Mouse (Mus musculus): ENCODE measurements at regions not wholly inside any gene's neighbourhood (a gene's known extent, or its start where the extent isn't known, plus 50 kb on each side); places are given as distances from the start of the nearest gene placed in this dataset.

- peak; percentile 70 for DNase-seq
- Histone ChIP-seq H3K27me3 (ENCODE audit: insufficient read depth, low read length) (no peaks in the 10 kb centered on the region), H3K4me2 (no peak overlapping the region), H3K36me3 (ENCODE audit: insufficient read depth) (no peaks in the 10 kb centered on the region), H3K4me3 (ENCODE audit: low read depth, low read length) (no peak overlapping the region), H3K9me3 (ENCODE audit: low read depth, low read length) (no peaks in the 10 kb centered on the region), H3K4me1 (ENCODE audit: insufficient read depth) (no peaks in the 10 kb centered on the region), H3K27ac (ENCODE audit: low read depth) (no peak overlapping the region), H3K9ac (no peak overlapping the region)
- 61% methylated on average over 13 of the region's 13 CpGs for WGBS
- peak; percentile 91 for ATAC-seq (ENCODE audit: insufficient read depth)
- TF ChIP-seq CTCF (IDR thresholded peaks at IDR 0.05; ENCODE audit: low read depth) = no peak
Measured at GRCm38 (mm10) chrX:145848937-145849783, 344.2 kb upstream of the Amot start.

GRCm38 (mm10) chrX:145833106-145833505 lies 328.1 kb upstream of the Amot start:
- Histone ChIP-seq H3K4me3 (ENCODE audit: low read depth, low read length) (no peak overlapping the region), H3K27me3 (ENCODE audit: insufficient read depth, low read length) (no peaks in the 10 kb centered on the region), H3K27ac (ENCODE audit: low read depth) (no peak overlapping the region), H3K9me3 (ENCODE audit: low read depth, low read length) (no peaks in the 10 kb centered on the region), H3K4me1 (ENCODE audit: insufficient read depth) (no peaks in the 10 kb centered on the region), H3K9ac (no peak overlapping the region), H3K36me3 (ENCODE audit: insufficient read depth) (no peaks in the 10 kb centered on the region), H3K4me2 (no peak overlapping the region)
- ATAC-seq (ENCODE audit: insufficient read depth) (no peak), DNase-seq (no peak)
- no peak for TF ChIP-seq CTCF (IDR thresholded peaks at IDR 0.05; ENCODE audit: low read depth)
- 89% methylated on average over 1 of the region's 1 CpGs for WGBS

- H3K9me3 ChIP-seq (ENCODE audit: low read depth, low read length) = no peaks in the 10 kb centered on the region
- 44% methylated on average over 1 of the region's 1 CpGs for WGBS
- H3K27me3 ChIP-seq (ENCODE audit: insufficient read depth, low read length) = no peaks in the 10 kb centered on the region
- no peak for TF ChIP-seq CTCF (IDR thresholded peaks at IDR 0.05; ENCODE audit: low read depth)
- no peak overlapping the region for H3K4me2 ChIP-seq
- ATAC-seq (ENCODE audit: insufficient read depth) (no peak), DNase-seq (no peak)
- no peak overlapping the region for H3K9ac ChIP-seq
- H3K36me3 ChIP-seq (ENCODE audit: insufficient read depth) = no peaks in the 10 kb centered on the region
- H3K4me3 ChIP-seq (ENCODE audit: low read depth, low read length) = no peak overlapping the region
- H3K27ac ChIP-seq (ENCODE audit: low read depth) = no peak overlapping the region
- no peaks in the 10 kb centered on the region for H3K4me1 ChIP-seq (ENCODE audit: insufficient read depth)
Measured at GRCm38 (mm10) chrX:145812995-145813394, 308.0 kb upstream of the Amot start.
